Mouse (Mus musculus) urinary bladder, postnatal 25 days (tissue): ENCODE results near the gene Cpt1a.
A peak's percentile ranks its signal among the peaks of the same experiment; 100 is the strongest.

Experiments
- DNase-seq: peaks from one replicate; pipeline ENCODE4 v3.0.0; 2022; ENCODE audit warnings: low spot score

The Cpt1a gene

GRCm38 (mm10) chr19:3373380-3373779, 51.2 kb downstream of the Cpt1a start:
- no peak for DNase-seq

- DNase-seq: no peak
Measured at GRCm38 (mm10) chr19:3374028-3374427, 51.9 kb downstream of the Cpt1a start.

GRCm38 (mm10) chr19:3375945-3376495, 53.9 kb downstream of the Cpt1a start:
- no peak for DNase-seq

GRCm38 (mm10) chr19:3376966-3377715, 55.0 kb downstream of the Cpt1a start:
- peak; percentile 40 for DNase-seq

- DNase-seq: no peak
Measured at GRCm38 (mm10) chr19:3378614-3379013, 56.5 kb downstream of the Cpt1a start.

- DNase-seq: no peak
Measured at GRCm38 (mm10) chr19:3388061-3388460, 65.9 kb downstream of the Cpt1a start.

GRCm38 (mm10) chr19:3388629-3389057, 66.5 kb downstream of the Cpt1a start, which contains the start of gene Tesmin:
Gene Tesmin (plus strand): TSS chr19:3388857.
- peak; percentile 79 for DNase-seq

GRCm38 (mm10) chr19:3389089-3389488, 67.0 kb downstream of the Cpt1a start:
- DNase-seq: peak; percentile 90

GRCm38 (mm10) chr19:3392384-3392783, 70.2 kb downstream of the Cpt1a start:
- no peak for DNase-seq

GRCm38 (mm10) chr19:3394216-3394615, 72.1 kb downstream of the Cpt1a start:
- DNase-seq: no peak

GRCm38 (mm10) chr19:3400057-3400456, 77.9 kb downstream of the Cpt1a start:
- no peak for DNase-seq

- no peak for DNase-seq
Measured at GRCm38 (mm10) chr19:3401504-3401903, 79.4 kb downstream of the Cpt1a start.

- no peak for DNase-seq
Measured at GRCm38 (mm10) chr19:3401943-3402342, 79.8 kb downstream of the Cpt1a start.

- DNase-seq: no peak
Measured at GRCm38 (mm10) chr19:3402390-3402789, 80.3 kb downstream of the Cpt1a start.

GRCm38 (mm10) chr19:3404030-3404429, 81.9 kb downstream of the Cpt1a start:
- no peak for DNase-seq

GRCm38 (mm10) chr19:3405531-3406281, 83.6 kb downstream of the Cpt1a start:
- no peak for DNase-seq

- peak; percentile 7 for DNase-seq
Measured at GRCm38 (mm10) chr19:3414268-3414733, 92.2 kb downstream of the Cpt1a start, which contains the start of gene Gal. Gene Gal (minus strand): TSS chr19:3414544.

- peak; percentile 17 for DNase-seq
Measured at GRCm38 (mm10) chr19:3419251-3419650, 97.1 kb downstream of the Cpt1a start.

- DNase-seq: no peak
Measured at GRCm38 (mm10) chr19:3422488-3422887, 100.4 kb downstream of the Cpt1a start.

- DNase-seq: no peak
Measured at GRCm38 (mm10) chr19:3422981-3423380, 100.8 kb downstream of the Cpt1a start.

- DNase-seq: no peak
Measured at GRCm38 (mm10) chr19:3424214-3424613, 102.1 kb downstream of the Cpt1a start.

GRCm38 (mm10) chr19:3428057-3428830, 106.1 kb downstream of the Cpt1a start:
- no peak for DNase-seq
